Comparison of ENCODE assay signal across 13 mouse cellular contexts in genomic region chr6:4245265-4246112, GRCm38 (mm10).
A peak's percentile ranks its signal among the peaks of the same experiment; 100 is the strongest.
DNase-seq lines count a peak whose midpoint lies in the region; ATAC-seq lines count a peak whose summit lies in the region.
"Had no signal": no experiment of that assay in that cellular context is flagged by ENCODE, and none has a peak within 500 bp of the region (broad histone marks: within the 10 kb centered on the region; RNA-seq: fewer than 3 reads in every experiment).

No protein-coding gene starts in this region.

- no peak overlapping the region for H3K4me2 ChIP-seq in hindbrain, embryonic 11.5 days (replicated peaks; ENCODE audit: low read depth, low read length)
- H3K4me2 ChIP-seq in forebrain, embryonic 11.5 days (ENCODE audit: low read depth, low read length, severe bottlenecking) = no peak overlapping the region
- H3K4me2 ChIP-seq in midbrain, embryonic 12.5 days (replicated peaks) = 0 out of 2 replicates have a peak overlapping the region, but pooled peaks have one; percentile 5

- WGBS in hindbrain, embryonic 11.5 days = 43% methylated on average over 9 of the region's 9 CpGs
- WGBS in hindbrain, embryonic 10.5 days = 37% methylated on average over 9 of the region's 9 CpGs
- WGBS in forebrain, embryonic 11.5 days = 21% methylated on average over 9 of the region's 9 CpGs
- 27% methylated on average over 9 of the region's 9 CpGs for WGBS in midbrain, embryonic 12.5 days

- H3K4me1 ChIP-seq in hindbrain, embryonic 11.5 days (replicated peaks; ENCODE audit: control insufficient read depth, insufficient read depth, low read length) = no peaks in the 10 kb centered on the region
- no peaks in the 10 kb centered on the region for H3K4me1 ChIP-seq in hindbrain, embryonic 10.5 days (replicated peaks)
- no peaks in the 10 kb centered on the region for H3K4me1 ChIP-seq in forebrain, embryonic 11.5 days (replicated peaks; ENCODE audit: control insufficient read depth, insufficient read depth, low read length)
- H3K4me1 ChIP-seq in midbrain, embryonic 12.5 days = no peaks in the 10 kb centered on the region

- H3K27ac ChIP-seq in hindbrain, embryonic 11.5 days (ENCODE audit: low read depth, low read length) = no peak overlapping the region
- H3K27ac ChIP-seq in hindbrain, embryonic 10.5 days = no peak overlapping the region
- no peak overlapping the region for H3K27ac ChIP-seq in forebrain, embryonic 11.5 days (ENCODE audit: low read depth, low read length)
- no peak overlapping the region for H3K27ac ChIP-seq in midbrain, embryonic 12.5 days (replicated peaks)
- H3K27ac ChIP-seq: left cerebral cortex, adult 2 months had no signal

- no peaks in the 10 kb centered on the region for H3K9me3 ChIP-seq in hindbrain, embryonic 11.5 days (ENCODE audit: control insufficient read depth, low read length)
- no peaks in the 10 kb centered on the region for H3K9me3 ChIP-seq in hindbrain, embryonic 10.5 days
- H3K9me3 ChIP-seq in forebrain, embryonic 11.5 days (ENCODE audit: control insufficient read depth, low read length) = no peaks in the 10 kb centered on the region
- no peaks in the 10 kb centered on the region for H3K9me3 ChIP-seq in midbrain, embryonic 12.5 days

- DNase-seq in hindbrain, embryonic 11.5 days (ENCODE audit: low spot score) = peak; percentile 10
- no peak for DNase-seq in hindbrain, embryonic 10.5 days (ENCODE audit: low spot score)
- DNase-seq in Muller cell, postnatal 12 days (ENCODE audit: inconsistent ontology term) = peak; percentile 91
- peak; percentile 64 for DNase-seq in forebrain, embryonic 11.5 days (ENCODE audit: low spot score)
- DNase-seq in gastrocnemius, postnatal 14 days = no peak
- DNase-seq in cerebellum, adult 11-12 months = no peak
- DNase-seq in spleen, postnatal 4 days (ENCODE audit: low spot score in 2 of 2) = no peak
- DNase-seq: heart, adult 18-20 months; heart, postnatal 36 days; liver; thymus, postnatal 14 days had no signal

- intact Hi-C loops in gastrocnemius, postnatal 14 days (cut with DNase I; ENCODE audit: low total_unique reads) = no loop called here

- H3K4me3 ChIP-seq in hindbrain, embryonic 11.5 days (ENCODE audit: low read depth, low read length) = no peak overlapping the region
- no peak overlapping the region for H3K4me3 ChIP-seq in hindbrain, embryonic 10.5 days
- H3K4me3 ChIP-seq in forebrain, embryonic 11.5 days (ENCODE audit: low read depth, low read length) = no peak overlapping the region
- H3K4me3 ChIP-seq in midbrain, embryonic 12.5 days = no peak overlapping the region
- H3K4me3 ChIP-seq: left cerebral cortex, adult 2 months had no signal

- no peaks in the 10 kb centered on the region for H3K36me3 ChIP-seq in hindbrain, embryonic 11.5 days (ENCODE audit: control insufficient read depth, insufficient read depth, low read length)
- H3K36me3 ChIP-seq in hindbrain, embryonic 10.5 days = no peaks in the 10 kb centered on the region
- no peaks in the 10 kb centered on the region for H3K36me3 ChIP-seq in forebrain, embryonic 11.5 days (ENCODE audit: control insufficient read depth, insufficient read depth, low read length)
- no peaks in the 10 kb centered on the region for H3K36me3 ChIP-seq in midbrain, embryonic 12.5 days

- peak; percentile 79; the same call in 1 of the 2 replicates for ATAC-seq in hindbrain, embryonic 11.5 days (ENCODE audit: low FRiP score)
- peak; percentile 87 for ATAC-seq in forebrain, embryonic 11.5 days (replicated peaks; ENCODE audit: low FRiP score)
- no peak for ATAC-seq in midbrain, embryonic 12.5 days (ENCODE audit: low FRiP score, low read depth)

- no peaks in the 10 kb centered on the region for H3K27me3 ChIP-seq in hindbrain, embryonic 11.5 days (ENCODE audit: control insufficient read depth, insufficient read depth, low read length)
- no peaks in the 10 kb centered on the region for H3K27me3 ChIP-seq in hindbrain, embryonic 10.5 days (ENCODE audit: insufficient read depth, poor library complexity, severe bottlenecking)
- H3K27me3 ChIP-seq in forebrain, embryonic 11.5 days (ENCODE audit: control insufficient read depth, insufficient read depth, low read length) = no peaks in the 10 kb centered on the region
- no peaks in the 10 kb centered on the region for H3K27me3 ChIP-seq in midbrain, embryonic 12.5 days

- no peak overlapping the region for H3K9ac ChIP-seq in hindbrain, embryonic 11.5 days (ENCODE audit: low read depth, low read length)
- no peak overlapping the region for H3K9ac ChIP-seq in forebrain, embryonic 11.5 days (ENCODE audit: low read length)
- no peak overlapping the region for H3K9ac ChIP-seq in midbrain, embryonic 12.5 days (replicated peaks)

Comparison
In these comparisons a context has a peak if more than half of its experiments do, and no peak if none do; other contexts are left out.
1. DNase-seq: peak in hindbrain, embryonic 11.5 days (single experiment), Muller cell, postnatal 12 days (single experiment) and forebrain, embryonic 11.5 days (single experiment); none in hindbrain, embryonic 10.5 days (single experiment), gastrocnemius, postnatal 14 days (single experiment), cerebellum, adult 11-12 months (single experiment) and spleen, postnatal 4 days (0 of 2).